Mouse (Mus musculus) ES-Bruce4 (cell line): ENCODE measurements at regions not wholly inside any gene's neighbourhood (a gene's known extent, or its start where the extent isn't known, plus 50 kb on each side); places are given as distances from the start of the nearest gene placed in this dataset.

Experiments used
- CTCF ChIP-seq: IDR thresholded peaks from one replicate; pipeline ENCODE4 v1.8.1; 2011; ENCODE audit warnings: low read depth, low read length
- EP300 ChIP-seq: IDR thresholded peaks from 2 replicates; pipeline ENCODE4 v1.6.1; 2011; ENCODE audit warnings: low read depth, low read length; ENCODE audit not compliant: insufficient read depth
- POLR2A ChIP-seq: IDR thresholded peaks from one replicate; pipeline ENCODE4 v1.8.1; 2011; ENCODE audit warnings: low read length; ENCODE audit not compliant: insufficient read depth

DNA sequence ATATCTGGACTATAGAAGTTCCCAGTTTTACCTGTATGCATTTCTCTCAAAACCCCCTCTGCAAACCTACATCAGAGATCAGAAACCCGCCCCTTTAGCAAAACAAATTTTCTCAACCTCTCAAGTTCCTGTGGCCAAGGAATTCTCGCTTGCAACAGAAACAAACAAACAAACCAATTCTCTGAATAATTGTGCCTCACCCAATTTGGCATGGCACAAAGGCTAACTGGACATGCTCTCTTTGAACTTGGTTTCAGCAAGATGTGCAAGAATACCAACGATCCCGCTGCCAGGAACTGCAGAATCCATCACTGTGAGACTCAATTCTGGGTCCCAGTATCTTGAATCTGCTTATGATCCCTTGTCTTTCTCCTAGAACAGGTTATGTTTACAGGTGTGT is 477.4 kb upstream of the Kif2a start:
- no peak for TF ChIP-seq EP300
- no peak for TF ChIP-seq POLR2A
- TF ChIP-seq CTCF, result no peak
